In genomic region chr10:39492146-39492545, GRCm38 (mm10) we compare ENCODE assay signal across 22 mouse cellular contexts.
DNase-seq lines count a peak whose midpoint lies in the region; ATAC-seq and TF ChIP-seq lines count a peak whose summit lies in the region.
"Had no signal": no experiment of that assay in that cellular context is flagged by ENCODE, and none has a peak within 500 bp of the region (broad histone marks: within the 10 kb centered on the region; RNA-seq: fewer than 3 reads in every experiment).

No protein-coding gene starts in this region.

- H3K4me3 ChIP-seq in midbrain, embryonic 16.5 days (ENCODE audit: low read depth, low read length), result no peak overlapping the region
- H3K4me3 ChIP-seq in midbrain, postnatal 0 days (ENCODE audit: low read depth, low read length), result no peak overlapping the region
- no peak overlapping the region for H3K4me3 ChIP-seq in layer of hippocampus, adult 2 months
- H3K4me3 ChIP-seq: forebrain, embryonic 10.5 days; forebrain, embryonic 13.5 days; heart, adult 2 months; hindbrain, embryonic 13.5 days; intestine, embryonic 15.5 days had no signal

- TF ChIP-seq CTCF in midbrain, postnatal 0 days (IDR thresholded peaks at IDR 0.05), result no peak
- TF ChIP-seq CTCF in layer of hippocampus, adult 2 months (conservative IDR thresholded peaks at IDR 0.05), result no peak

- DNase-seq in midbrain, postnatal 0 days (ENCODE audit: low spot score), result no peak
- peak; percentile 51 for DNase-seq in CD4-positive, CD25-positive, alpha-beta regulatory T cell, adult 2 months (ENCODE audit: low read depth, low spot score)
- DNase-seq in T-cell, adult 2 months (ENCODE audit: low spot score), result peak; percentile 43
- DNase-seq in heart, adult 9 months (ENCODE audit: low spot score in 2 of 2), result no peak
- DNase-seq in heart, adult 18-20 months, result no peak
- no peak for DNase-seq in layer of hippocampus, adult 2 months (ENCODE audit: low spot score in 2 of 2)
- DNase-seq: adrenal gland, postnatal 10 days; adrenal gland, postnatal 36 days; cerebellum, adult 18-20 months; cerebellum, adult 9-10 months; cerebellum, postnatal 14 days; gastrocnemius, postnatal 25 days; heart, adult 2 months had no signal

- H3K4me2 ChIP-seq in midbrain, embryonic 16.5 days (ENCODE audit: low read length), result no peak overlapping the region
- H3K4me2 ChIP-seq in midbrain, postnatal 0 days (ENCODE audit: low read depth, low read length, poor library complexity, severe bottlenecking), result no peak overlapping the region
- H3K4me2 ChIP-seq: forebrain, embryonic 13.5 days; heart, embryonic 11.5 days; hindbrain, embryonic 13.5 days; intestine, embryonic 15.5 days had no signal

- no peaks in the 10 kb centered on the region for H3K9me3 ChIP-seq in midbrain, embryonic 16.5 days (replicated peaks; ENCODE audit: control insufficient read depth, low read length, poor library complexity, severe bottlenecking)
- H3K9me3 ChIP-seq in midbrain, postnatal 0 days (ENCODE audit: low read length), result no peaks in the 10 kb centered on the region
- H3K9me3 ChIP-seq: forebrain, embryonic 10.5 days; forebrain, embryonic 13.5 days; hindbrain, embryonic 13.5 days; intestine, embryonic 15.5 days had no signal

- H3K36me3 ChIP-seq in midbrain, embryonic 16.5 days (ENCODE audit: control insufficient read depth, insufficient read depth, low read length), result no peaks in the 10 kb centered on the region
- no peaks in the 10 kb centered on the region for H3K36me3 ChIP-seq in midbrain, postnatal 0 days (ENCODE audit: insufficient read depth, low read length)
- H3K36me3 ChIP-seq: hindbrain, embryonic 13.5 days; intestine, embryonic 15.5 days had no signal

- H3K9ac ChIP-seq in midbrain, embryonic 16.5 days (ENCODE audit: low read depth, low read length), result no peak overlapping the region
- no peak overlapping the region for H3K9ac ChIP-seq in midbrain, postnatal 0 days (replicated peaks; ENCODE audit: low read length, poor library complexity, severe bottlenecking)
- H3K9ac ChIP-seq: forebrain, embryonic 13.5 days; hindbrain, embryonic 13.5 days; intestine, embryonic 15.5 days had no signal

- no peaks in the 10 kb centered on the region for H3K27me3 ChIP-seq in midbrain, embryonic 16.5 days (ENCODE audit: control insufficient read depth, insufficient read depth, low read depth, low read length)
- H3K27me3 ChIP-seq in midbrain, postnatal 0 days (ENCODE audit: insufficient read depth, low read length), result no peaks in the 10 kb centered on the region
- H3K27me3 ChIP-seq: forebrain, embryonic 13.5 days; hindbrain, embryonic 13.5 days; intestine, embryonic 15.5 days had no signal

- ATAC-seq in midbrain, embryonic 16.5 days, result no peak
- no peak for ATAC-seq in midbrain, postnatal 0 days (ENCODE audit: low FRiP score)
- ATAC-seq in inflammation-experienced regulatory T-cells, adult 6 months, result peak; percentile 49
- ATAC-seq: forebrain, embryonic 13.5 days; forebrain, embryonic 16.5 days; hindbrain, postnatal 0 days; intestine, embryonic 15.5 days had no signal

- peak overlapping the region; percentile 30; the same call in 1 of the 2 replicates for H3K27ac ChIP-seq in midbrain, embryonic 16.5 days (ENCODE audit: low read length)
- H3K27ac ChIP-seq in midbrain, postnatal 0 days (ENCODE audit: low read depth, low read length), result no peak overlapping the region
- no peak overlapping the region for H3K27ac ChIP-seq in layer of hippocampus, adult 2 months
- H3K27ac ChIP-seq: forebrain, embryonic 10.5 days; forebrain, embryonic 13.5 days; heart, adult 2 months; hindbrain, postnatal 0 days; intestine, embryonic 15.5 days had no signal

- WGBS in midbrain, embryonic 16.5 days, result 63% methylated on average over 6 of the region's 6 CpGs
- WGBS in midbrain, postnatal 0 days, result 59% methylated on average over 6 of the region's 6 CpGs

- peaks cover 17% of the 10 kb centered on the region for H3K4me1 ChIP-seq in midbrain, embryonic 16.5 days (ENCODE audit: control insufficient read depth, insufficient read depth, low read length)
- H3K4me1 ChIP-seq in midbrain, postnatal 0 days (ENCODE audit: insufficient read depth, low read length), result peaks cover 7% of the 10 kb centered on the region; the same call in 1 of the 2 replicates

Comparison
In these comparisons a context has a peak if more than half of its experiments do, and no peak if none do; other contexts are left out.
1. DNase-seq: peak in CD4-positive, CD25-positive, alpha-beta regulatory T cell, adult 2 months (single experiment) and T-cell, adult 2 months (single experiment); none in midbrain, postnatal 0 days (single experiment), heart, adult 9 months (0 of 2), heart, adult 18-20 months (0 of 2) and layer of hippocampus, adult 2 months (0 of 2).